Mouse (Mus musculus) urinary bladder, postnatal 25 days (tissue): ENCODE measurements around the gene Mia2.

Experiments used
- DNase-seq: peaks from one replicate; pipeline ENCODE4 v3.0.0; 2022; ENCODE audit warnings: low spot score

Mia2 gene

DNA sequence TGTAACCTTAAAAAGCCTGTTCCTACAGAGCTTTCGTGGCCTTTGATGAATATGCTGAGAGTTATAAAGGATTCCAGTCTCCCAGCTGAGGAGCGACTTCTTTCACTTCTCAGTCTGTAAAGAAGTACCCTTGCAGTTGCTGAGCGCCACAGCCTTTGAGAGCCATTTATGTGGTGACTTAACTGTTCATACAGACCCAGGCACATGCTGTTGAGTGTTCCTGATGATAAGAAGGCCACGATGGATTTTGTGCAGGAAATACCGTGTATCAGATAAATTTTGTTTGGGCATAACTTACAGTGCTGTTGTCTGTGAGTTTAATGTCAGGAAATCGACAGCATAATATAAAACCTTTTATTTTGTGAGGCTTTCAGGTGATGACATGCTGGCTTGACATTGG lies 68.9 kb downstream of the Mia2 start:
- DNase-seq, result no peak

- DNase-seq, result no peak
Measured at GRCm38 (mm10) chr12:59166557-59166956, 71.0 kb downstream of the Mia2 start.

GRCm38 (mm10) chr12:59169935-59170334 lies 74.3 kb downstream of the Mia2 start:
- DNase-seq, result no peak

DNA sequence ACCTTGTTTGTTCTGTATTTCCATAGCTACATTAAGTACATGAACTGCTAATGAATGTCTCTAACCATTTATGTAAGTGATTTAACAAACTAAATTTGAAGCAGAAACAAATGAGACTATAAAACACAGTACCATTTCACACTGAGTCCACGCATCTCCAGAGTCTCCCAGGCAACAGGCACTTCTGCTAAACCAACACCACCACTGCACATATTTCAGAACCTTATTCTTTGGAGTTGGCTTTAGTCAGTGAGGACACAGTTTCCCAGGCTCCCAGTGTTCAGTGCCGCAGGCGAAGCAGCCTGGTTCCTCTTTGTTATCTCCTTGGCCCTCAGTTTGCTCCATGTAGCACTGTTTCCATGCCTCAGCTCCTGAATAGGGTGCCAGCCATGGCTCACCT lies 82.2 kb downstream of the Mia2 start:
- no peak for DNase-seq

GRCm38 (mm10) chr12:59188086-59188682 lies 92.6 kb downstream of the Mia2 start:
- no peak for DNase-seq

DNA sequence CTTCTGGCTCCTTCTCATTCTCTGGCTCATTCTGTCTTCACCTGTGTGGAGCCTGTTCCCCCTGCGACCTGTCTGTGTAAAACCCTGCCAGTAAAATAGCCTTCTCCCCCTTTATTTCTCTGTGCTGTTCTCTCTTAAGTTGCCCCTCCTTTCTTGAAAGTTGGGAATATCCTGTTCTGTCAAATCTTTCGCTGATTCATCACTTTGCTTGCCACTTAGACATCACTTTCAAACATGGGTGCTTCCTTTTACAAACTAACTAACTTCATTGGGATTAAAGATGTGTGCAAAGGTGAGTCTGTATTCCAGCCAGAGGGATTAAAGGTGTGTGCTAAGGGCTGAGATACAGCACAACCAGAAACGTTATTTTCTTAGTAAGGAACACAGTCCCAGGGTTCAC lies 98.0 kb downstream of the Mia2 start:
- DNase-seq, result no peak

DNA sequence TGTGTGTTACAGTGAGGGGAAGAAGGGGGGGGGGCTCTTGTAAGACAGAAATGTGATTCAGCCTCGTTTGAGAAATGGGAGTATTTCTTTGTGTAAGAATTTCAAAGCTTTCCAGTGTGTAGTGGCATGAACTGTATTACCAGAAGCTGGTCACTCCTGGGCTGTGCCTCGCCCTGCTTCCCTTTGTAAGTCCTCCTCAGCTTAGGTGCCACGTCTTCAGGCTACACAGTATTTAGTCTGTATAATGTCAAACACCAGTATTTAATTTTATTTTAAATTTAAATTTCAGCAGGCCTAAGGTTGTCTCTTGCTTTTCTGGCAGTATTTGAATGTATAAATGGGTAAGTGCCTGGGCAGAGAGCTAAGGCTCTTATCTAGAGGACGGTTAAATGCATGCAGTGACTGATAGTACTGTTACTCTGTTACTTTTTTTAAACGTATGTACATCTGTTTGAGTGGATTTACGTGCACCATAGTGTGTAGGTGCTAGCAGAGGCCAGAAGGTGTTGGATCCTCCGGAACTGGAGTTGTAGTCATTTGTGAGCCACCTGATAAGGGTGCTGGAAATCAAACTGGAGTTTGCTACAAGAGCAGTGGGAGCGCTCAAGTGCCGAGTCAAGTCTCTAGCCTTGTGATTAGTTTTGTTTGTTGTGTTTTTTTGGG lies 98.9 kb downstream of the Mia2 start:
- no peak for DNase-seq

GRCm38 (mm10) chr12:59195065-59195464 lies 99.5 kb downstream of the Mia2 start:
- no peak for DNase-seq

DNA sequence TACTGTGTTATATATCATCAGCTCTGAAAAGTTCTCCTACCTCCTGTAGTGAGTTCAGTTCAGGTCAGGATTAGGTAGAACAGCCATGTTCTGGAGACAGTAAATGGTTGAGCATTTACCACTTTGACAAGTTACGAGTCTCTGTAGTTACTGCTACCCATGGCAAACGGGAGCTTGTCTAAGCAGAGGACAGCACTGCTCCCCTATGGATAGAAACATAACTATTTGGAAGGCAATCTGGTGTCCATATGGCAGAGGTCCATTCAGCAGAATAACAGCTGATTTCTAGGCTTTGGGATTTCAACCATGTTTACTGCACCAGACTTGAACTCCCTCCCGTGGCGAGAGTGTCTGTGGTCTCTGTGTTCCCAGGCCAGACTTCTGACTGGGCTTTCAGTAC lies 100.3 kb downstream of the Mia2 start:
- no peak for DNase-seq

DNA sequence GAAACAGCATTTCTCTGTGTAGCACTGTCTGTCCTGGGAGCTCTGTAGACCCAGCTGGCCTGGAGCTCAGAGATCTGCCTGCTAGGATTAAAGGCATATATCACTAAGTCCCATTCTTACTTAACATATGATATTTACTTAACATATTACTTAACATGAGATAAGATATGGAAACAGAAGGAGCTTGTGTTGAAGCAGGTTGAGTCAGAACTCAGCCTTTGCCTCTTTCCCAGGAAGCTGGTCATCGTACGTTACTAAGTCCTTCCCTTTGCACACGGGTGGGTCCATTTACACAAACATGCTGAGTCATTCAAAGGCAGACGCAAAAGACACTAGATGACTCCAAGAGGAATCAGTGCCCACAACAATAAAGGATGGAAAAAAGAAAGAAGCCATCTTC lies 103.2 kb downstream of the Mia2 start:
- DNase-seq, result no peak

DNA sequence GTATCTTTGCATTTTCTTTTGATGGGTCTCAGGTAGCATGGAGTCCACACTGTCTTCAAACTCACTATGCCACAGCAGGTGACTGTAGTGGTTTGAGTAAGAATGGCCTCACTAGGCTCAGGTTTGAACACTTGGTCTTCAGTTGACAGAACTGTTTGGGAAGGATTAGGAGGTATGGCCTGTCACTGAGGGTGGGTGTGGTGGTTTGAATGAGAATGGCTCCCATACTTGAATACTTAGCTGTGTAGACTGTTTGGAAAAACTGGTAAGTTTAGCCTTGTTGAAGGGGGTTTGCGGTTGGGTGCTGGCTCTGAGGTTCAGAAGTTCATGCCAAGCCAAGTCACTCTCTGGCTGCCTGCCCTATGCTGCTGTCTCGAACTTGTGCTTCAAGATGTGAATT lies 103.8 kb downstream of the Mia2 start:
- DNase-seq, result no peak

DNA sequence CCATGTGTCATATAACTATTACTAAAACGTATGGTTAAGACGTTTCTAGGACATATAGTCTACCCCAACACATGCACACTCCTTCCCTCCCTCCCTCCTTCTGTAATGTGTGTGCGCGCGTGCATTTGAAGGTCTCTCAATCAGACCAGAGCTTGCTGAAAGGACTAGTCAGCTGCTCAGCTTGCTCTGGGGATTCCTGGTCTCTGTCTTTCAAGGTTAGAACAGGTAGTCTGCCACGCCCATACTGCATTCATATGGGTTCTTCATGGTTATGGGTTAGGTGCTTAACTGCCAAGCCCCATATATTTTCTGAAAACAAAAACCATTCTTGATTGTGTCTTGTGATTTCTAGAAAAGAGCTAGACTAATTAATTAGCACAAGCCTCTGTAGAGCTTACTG lies 110.0 kb downstream of the Mia2 start:
- DNase-seq, result no peak

- DNase-seq, result no peak
Measured at GRCm38 (mm10) chr12:59206208-59206999, 110.8 kb downstream of the Mia2 start.

GRCm38 (mm10) chr12:59207000-59207390 lies 111.4 kb downstream of the Mia2 start:
- no peak for DNase-seq

DNA sequence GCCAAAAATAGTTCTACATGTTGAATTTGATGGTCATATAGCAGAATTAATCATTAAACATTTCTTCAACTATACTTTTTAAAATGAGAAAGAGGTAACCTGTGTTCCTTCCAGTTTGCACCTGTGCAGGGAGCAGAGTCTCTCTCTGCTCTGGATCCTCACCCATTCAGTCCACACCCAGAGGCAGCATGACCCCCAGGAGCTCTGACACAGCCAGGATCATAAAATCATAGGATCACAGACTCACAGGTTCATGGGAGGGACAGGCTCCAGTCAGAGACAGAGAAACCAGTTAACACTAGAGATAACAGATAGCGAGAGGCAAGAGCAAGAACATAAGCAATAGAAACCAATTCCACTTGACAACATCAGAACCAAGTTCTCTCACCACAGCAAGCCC lies 112.2 kb downstream of the Mia2 start:
- no peak for DNase-seq

DNA sequence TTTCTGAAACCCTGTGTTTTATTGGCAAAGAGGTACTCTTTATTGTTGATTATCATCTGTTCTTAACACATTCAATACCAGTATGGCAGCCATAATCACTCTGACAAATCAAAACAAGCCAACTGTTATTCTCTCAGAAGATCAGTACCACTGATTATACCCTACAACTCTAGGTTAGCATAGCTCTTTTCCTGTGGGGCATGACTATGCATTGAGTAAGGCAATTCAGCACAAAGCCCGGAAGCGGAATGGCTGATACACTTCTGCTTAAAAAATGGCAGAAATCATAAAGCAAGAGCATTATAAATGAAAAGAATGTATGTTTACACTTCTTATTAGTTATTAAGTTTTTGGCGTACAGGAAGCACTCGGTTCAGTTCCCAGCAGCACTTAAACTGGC lies 120.6 kb downstream of the Mia2 start:
- DNase-seq, result no peak

GRCm38 (mm10) chr12:59216676-59217266 lies 121.2 kb downstream of the Mia2 start:
- DNase-seq, result no peak

DNA sequence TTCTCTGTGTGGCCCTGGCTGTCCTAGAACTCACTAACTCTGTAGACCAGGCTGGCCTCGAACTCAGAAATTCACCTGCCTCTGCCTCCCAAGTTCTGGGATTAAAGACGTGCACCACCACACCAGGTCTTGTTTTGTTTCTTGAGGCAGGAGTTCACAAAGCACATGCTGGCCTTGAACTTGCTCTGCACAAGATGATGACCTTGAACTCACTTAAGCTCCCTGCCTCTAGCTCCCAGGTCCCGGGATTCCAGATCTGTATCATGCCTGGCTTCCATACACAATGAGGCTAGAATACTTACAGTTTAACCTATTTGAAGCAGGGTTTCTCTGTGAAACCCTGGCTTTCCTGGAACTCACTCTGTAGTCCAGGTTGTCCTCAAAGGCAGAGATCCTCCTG lies 121.7 kb downstream of the Mia2 start:
- no peak for DNase-seq

GRCm38 (mm10) chr12:59218640-59219321 lies 123.2 kb downstream of the Mia2 start:
- DNase-seq, result peak; percentile 17

GRCm38 (mm10) chr12:59219325-59220225 lies 124.0 kb downstream of the Mia2 start, which contains the start of gene Fbxo33:
Gene Fbxo33 (minus strand): TSS chr12:59219725.
- DNase-seq, result peak; percentile 93

DNA sequence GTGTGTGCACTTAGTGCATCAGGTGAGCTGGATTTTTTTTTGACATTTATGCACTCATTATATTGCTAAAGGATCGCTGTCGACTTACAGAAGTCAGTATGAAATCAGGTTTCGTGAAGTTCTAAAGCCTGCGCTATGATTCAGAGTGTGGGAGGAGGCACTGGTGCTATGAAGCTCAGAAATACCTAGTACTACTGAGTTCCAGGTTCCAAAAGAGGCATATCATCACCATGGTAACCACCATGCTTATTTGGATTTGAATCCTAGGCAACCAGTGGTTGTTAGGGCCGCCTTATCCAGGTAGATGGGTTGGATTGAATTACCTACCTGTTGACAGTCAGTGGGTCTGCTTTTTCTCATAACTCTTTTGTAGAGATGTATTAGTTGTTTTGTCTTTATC lies 132.8 kb downstream of the Mia2 start:
- no peak for DNase-seq
